Mouse (Mus musculus): ENCODE results near the gene Dchs1.

DNA sequence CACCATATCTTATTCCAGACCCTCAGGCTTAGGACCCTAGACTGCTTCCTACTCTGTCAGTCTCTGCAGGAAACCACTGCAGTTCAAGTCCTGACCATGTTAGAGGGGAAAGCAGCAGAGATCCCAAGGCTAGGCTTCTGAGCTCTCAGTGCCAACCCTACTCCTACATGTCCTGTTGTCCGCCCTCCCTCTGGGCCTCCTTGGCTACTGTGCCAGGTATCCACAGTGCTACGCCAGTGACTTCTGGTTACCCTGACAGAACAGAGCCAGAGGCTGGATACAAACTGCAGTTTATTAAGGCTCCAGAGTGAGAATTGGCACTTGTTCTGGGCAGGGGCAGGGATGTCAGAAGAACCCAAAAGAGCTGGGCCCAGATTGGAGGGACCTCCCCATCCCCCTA lies 34.7 kb downstream of the Dchs1 start:
- TF ChIP-seq CTCF (IDR thresholded peaks at IDR 0.05; ENCODE audit: extremely low read depth, insufficient read length, insufficient replicate concordance, low read depth, low read length) (no peak), POLR2A (IDR thresholded peaks at IDR 0.05; ENCODE audit: low read depth, low read length) (no peak)

Data from small intestine, adult 2 months (tissue).